Mouse (Mus musculus): Measurements from ENCODE around the gene Gm11565. TPM values are rescaled to one million over a fixed set of nuclear protein-coding genes. Genes with fewer than 3 reads are reported as not detected.
"Not testable (repeated sequence)": the region's sequence is repeated elsewhere in the genome, so short reads cannot be mapped to it uniquely, and the experiment has no call there.

Gene Gm11565
- not detected for polyA plus RNA-seq (2012; fragmentation: generic; extraction: Trizol)

DNA sequence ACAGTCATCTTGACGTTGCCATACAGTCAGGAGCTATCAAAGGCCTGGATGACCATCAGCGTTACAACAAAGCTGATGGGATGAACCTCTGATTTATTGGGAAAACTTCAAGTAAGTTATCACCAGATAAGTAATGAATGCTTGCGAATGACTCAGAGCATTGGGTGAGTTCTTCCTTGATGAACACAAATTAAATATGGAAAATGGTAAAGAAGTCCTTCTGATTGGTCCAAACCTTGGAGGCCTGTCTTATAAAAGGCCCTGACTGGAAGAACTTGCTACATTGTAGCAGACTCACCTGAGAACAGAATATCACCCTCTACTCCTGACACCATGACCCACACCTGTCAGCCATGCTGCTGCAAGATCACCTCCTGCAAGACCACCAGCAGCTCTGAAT is at the start of gene Gm11565:
TSS of gene Gm11565 (plus strand) at position 301 of the 400 bp plus-strand sequence.
- H3K79me2 ChIP-seq (ENCODE audit: control insufficient read depth, insufficient read depth) = no peaks in the 10 kb centered on the region
- H3ac ChIP-seq (ENCODE audit: control insufficient read depth, insufficient read length) = no peak within 1 kb of the TSS
- H3K4me3 ChIP-seq = no peak within 1 kb of the TSS
- H3K4me2 ChIP-seq (ENCODE audit: low read depth) = no peak within 1 kb of the TSS
- no peaks in the 10 kb centered on the region for H3K36me3 ChIP-seq (ENCODE audit: control insufficient read depth, insufficient read depth)
- peaks cover 15% of the 10 kb centered on the region for H3K27me3 ChIP-seq (ENCODE audit: control insufficient read depth, insufficient read depth, insufficient read length)
- TF ChIP-seq SRF (IDR thresholded peaks at IDR 0.05; ENCODE audit: control insufficient read depth, insufficient read length, low read depth) (no peak), CEBPB (IDR thresholded peaks at IDR 0.05; ENCODE audit: insufficient read depth, poor library complexity, severe bottlenecking) (no peak), USF1 (IDR thresholded peaks at IDR 0.05; ENCODE audit: low read depth) (no peak), TCF12 (IDR thresholded peaks at IDR 0.05; ENCODE audit: insufficient read depth, poor library complexity, severe bottlenecking) (no peak), E2F4 (IDR thresholded peaks at IDR 0.05; ENCODE audit: insufficient read depth) (no peak), MYOD1 (IDR thresholded peaks at IDR 0.05; ENCODE audit: control insufficient read depth in 1 of 3, insufficient read length in 2 of 3, low read depth in 2 of 3) (no peak), MYOG (IDR thresholded peaks at IDR 0.05; ENCODE audit: control insufficient read depth in 1 of 3, insufficient read depth in 1 of 3, insufficient read length in 2 of 3, low read depth in 2 of 3) (no peak), REST (IDR thresholded peaks at IDR 0.05; ENCODE audit: insufficient read depth, insufficient read length) (no peak), MAX (IDR thresholded peaks at IDR 0.05; ENCODE audit: low read depth) (no peak), POLR2A (IDR thresholded peaks at IDR 0.05; ENCODE audit: insufficient read length, low read depth) (no peak), POLR2AphosphoS2 (IDR thresholded peaks at IDR 0.05; ENCODE audit: insufficient read length, low read depth) (no peak), TCF3 (IDR thresholded peaks at IDR 0.05; ENCODE audit: insufficient read length, low read depth) (no peak)

DNA sequence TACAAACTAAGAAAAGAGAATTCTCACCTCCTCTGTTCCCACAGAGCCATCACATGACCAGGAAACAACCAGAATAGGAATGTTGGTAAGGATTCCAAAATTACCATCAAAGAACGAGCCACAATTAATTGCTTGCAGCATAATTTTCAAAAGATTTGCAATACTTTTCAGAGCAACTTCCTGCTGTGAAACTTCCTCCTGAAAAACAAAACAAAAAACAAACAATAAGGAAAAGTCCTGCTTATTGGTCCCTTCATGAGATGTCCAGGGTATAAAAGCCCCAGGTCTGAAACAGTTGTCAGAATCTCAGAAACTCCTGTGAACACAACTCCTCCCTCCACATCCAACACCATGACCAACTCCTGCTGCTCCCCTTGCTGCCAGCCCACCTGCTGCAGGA is 41.5 kb upstream of the Gm11565 start, which contains the start of gene Krtap9-1:
TSS of gene Krtap9-1 (plus strand) at position 301 of the 400 bp plus-strand sequence.
- H3K27me3 ChIP-seq (ENCODE audit: control insufficient read depth, insufficient read depth, insufficient read length); H3K79me2 ChIP-seq (ENCODE audit: control insufficient read depth, insufficient read depth); H3K36me3 ChIP-seq (ENCODE audit: control insufficient read depth, insufficient read depth); H3ac ChIP-seq (ENCODE audit: control insufficient read depth, insufficient read length); H3K4me2 ChIP-seq (ENCODE audit: low read depth); H3K4me3 ChIP-seq: not testable (repeated sequence)

DNA sequence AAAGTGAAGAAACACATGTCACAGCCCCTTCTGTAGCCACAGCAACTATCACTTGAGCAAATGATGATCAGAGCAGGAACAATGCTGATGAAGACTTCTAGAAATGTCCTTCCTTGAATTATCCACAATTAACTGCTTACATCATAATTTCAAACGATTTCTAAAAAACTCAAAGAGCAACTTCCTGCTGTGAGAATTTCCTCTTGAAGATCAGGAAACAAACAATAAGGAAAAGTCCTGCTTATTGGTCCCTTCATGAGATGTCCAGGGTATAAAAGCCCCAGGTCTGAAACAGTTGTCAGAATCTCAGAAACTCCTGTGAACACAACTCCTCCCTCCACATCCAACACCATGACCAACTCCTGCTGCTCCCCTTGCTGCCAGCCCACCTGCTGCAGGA is 35.7 kb upstream of the Gm11565 start, which contains the start of gene Gm11567:
TSS of gene Gm11567 (plus strand) at position 301 of the 400 bp plus-strand sequence.
- not testable (repeated sequence) for H3K4me2 ChIP-seq (ENCODE audit: low read depth); H3K36me3 ChIP-seq (ENCODE audit: control insufficient read depth, insufficient read depth); H3K4me3 ChIP-seq; H3ac ChIP-seq (ENCODE audit: control insufficient read depth, insufficient read length); H3K27me3 ChIP-seq (ENCODE audit: control insufficient read depth, insufficient read depth, insufficient read length); H3K79me2 ChIP-seq (ENCODE audit: control insufficient read depth, insufficient read depth)

DNA sequence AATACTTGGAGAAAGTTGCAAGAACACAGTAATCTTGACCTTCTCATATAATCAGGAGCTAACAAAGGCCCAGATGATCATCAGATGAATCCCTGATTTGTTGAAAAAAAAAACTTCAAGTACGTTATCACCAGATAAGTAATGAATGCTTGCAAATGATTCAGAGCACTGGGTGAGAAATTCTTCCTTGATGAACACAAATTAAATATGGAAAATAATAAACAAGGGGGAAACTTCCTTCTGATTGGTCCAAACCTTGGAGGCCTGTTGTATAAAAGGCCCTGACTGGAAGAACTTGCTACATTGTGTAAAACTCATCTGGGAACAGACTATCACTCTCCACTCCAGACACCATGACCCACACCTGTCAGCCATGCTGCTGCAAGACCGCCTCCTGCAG is 6.9 kb upstream of the Gm11565 start, which contains the start of gene Krtap31-1:
TSS of gene Krtap31-1 (plus strand) at position 301 of the 400 bp plus-strand sequence.
- no peaks in the 10 kb centered on the region for H3K36me3 ChIP-seq (ENCODE audit: control insufficient read depth, insufficient read depth)
- no peaks in the 10 kb centered on the region for H3K27me3 ChIP-seq (ENCODE audit: control insufficient read depth, insufficient read depth, insufficient read length)
- no peak within 1 kb of the TSS for H3K4me2 ChIP-seq (ENCODE audit: low read depth)
- no peak within 1 kb of the TSS for H3K4me3 ChIP-seq
- H3K79me2 ChIP-seq (ENCODE audit: control insufficient read depth, insufficient read depth) = no peaks in the 10 kb centered on the region
- TF ChIP-seq TCF3 (IDR thresholded peaks at IDR 0.05; ENCODE audit: insufficient read length, low read depth) (no peak), TCF12 (IDR thresholded peaks at IDR 0.05; ENCODE audit: insufficient read depth, poor library complexity, severe bottlenecking) (no peak), POLR2AphosphoS2 (IDR thresholded peaks at IDR 0.05; ENCODE audit: insufficient read length, low read depth) (no peak), MYOD1 (IDR thresholded peaks at IDR 0.05; ENCODE audit: control insufficient read depth in 1 of 3, insufficient read length in 2 of 3, low read depth in 2 of 3) (no peak), MAX (IDR thresholded peaks at IDR 0.05; ENCODE audit: low read depth) (no peak), POLR2A (IDR thresholded peaks at IDR 0.05; ENCODE audit: insufficient read length, low read depth) (no peak), MYOG (IDR thresholded peaks at IDR 0.05; ENCODE audit: control insufficient read depth in 1 of 3, insufficient read depth in 1 of 3, insufficient read length in 2 of 3, low read depth in 2 of 3) (no peak), REST (IDR thresholded peaks at IDR 0.05; ENCODE audit: insufficient read depth, insufficient read length) (no peak), USF1 (IDR thresholded peaks at IDR 0.05; ENCODE audit: low read depth) (no peak), E2F4 (IDR thresholded peaks at IDR 0.05; ENCODE audit: insufficient read depth) (no peak), CEBPB (IDR thresholded peaks at IDR 0.05; ENCODE audit: insufficient read depth, poor library complexity, severe bottlenecking) (no peak), SRF (IDR thresholded peaks at IDR 0.05; ENCODE audit: control insufficient read depth, insufficient read length, low read depth) (no peak)
- H3ac ChIP-seq (ENCODE audit: control insufficient read depth, insufficient read length) = no peak within 1 kb of the TSS

DNA sequence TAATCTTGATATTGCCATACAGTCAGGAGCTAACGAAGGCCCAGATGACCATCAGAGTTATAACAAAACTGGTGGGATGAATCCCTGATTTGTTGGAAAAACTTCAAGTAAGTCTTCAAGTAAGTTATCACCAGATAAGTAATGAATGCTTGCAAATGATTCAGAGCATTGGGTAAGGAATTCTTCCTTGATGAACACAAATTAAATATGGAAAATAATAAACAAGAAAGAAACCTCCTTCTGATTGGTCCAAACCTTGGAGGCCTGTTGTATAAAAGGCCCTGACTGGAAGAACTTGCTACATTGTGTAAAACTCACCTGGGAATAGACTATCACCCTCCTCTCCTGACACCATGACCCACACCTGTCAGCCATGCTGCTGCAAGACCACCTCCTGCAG is 21.4 kb downstream of the Gm11565 start, which contains the start of gene Krtap31-2:
TSS of gene Krtap31-2 (plus strand) at position 301 of the 400 bp plus-strand sequence.
- H3K4me2 ChIP-seq (ENCODE audit: low read depth) = no peak within 1 kb of the TSS

More for the DNA sequence above, 21.4 kb downstream of the Gm11565 start, which contains the start of gene Krtap31-2:
- Histone ChIP-seq H3ac (ENCODE audit: control insufficient read depth, insufficient read length) (no peak within 1 kb of the TSS), H3K27me3 (ENCODE audit: control insufficient read depth, insufficient read depth, insufficient read length) (no peaks in the 10 kb centered on the region), H3K36me3 (ENCODE audit: control insufficient read depth, insufficient read depth) (no peaks in the 10 kb centered on the region), H3K4me3 (no peak within 1 kb of the TSS), H3K79me2 (ENCODE audit: control insufficient read depth, insufficient read depth) (no peaks in the 10 kb centered on the region)
- TF ChIP-seq TCF3 (IDR thresholded peaks at IDR 0.05; ENCODE audit: insufficient read length, low read depth) (no peak), MYOD1 (IDR thresholded peaks at IDR 0.05; ENCODE audit: control insufficient read depth in 1 of 3, insufficient read length in 2 of 3, low read depth in 2 of 3) (no peak), POLR2AphosphoS2 (IDR thresholded peaks at IDR 0.05; ENCODE audit: insufficient read length, low read depth) (no peak), TCF12 (IDR thresholded peaks at IDR 0.05; ENCODE audit: insufficient read depth, poor library complexity, severe bottlenecking) (no peak), MAX (IDR thresholded peaks at IDR 0.05; ENCODE audit: low read depth) (no peak), E2F4 (IDR thresholded peaks at IDR 0.05; ENCODE audit: insufficient read depth) (no peak), SRF (IDR thresholded peaks at IDR 0.05; ENCODE audit: control insufficient read depth, insufficient read length, low read depth) (no peak)

Data from myocyte (in vitro differentiated cells).